Comparison of ENCODE assay signal across 11 mouse cellular contexts in genomic region chr4:7363508-7363907, GRCm38 (mm10).
"Had no signal": no experiment of that assay in that cellular context is flagged by ENCODE, and none has a peak within 500 bp of the region (broad histone marks: within the 10 kb centered on the region; RNA-seq: fewer than 3 reads in every experiment).

No protein-coding gene starts in this region.

- H3K36me3 ChIP-seq: limb, embryonic 13.5 days; midbrain, embryonic 10.5 days; midbrain, embryonic 15.5 days had no signal

- H3K27me3 ChIP-seq: limb, embryonic 13.5 days; midbrain, embryonic 15.5 days had no signal

- H3K27ac ChIP-seq: layer of hippocampus, adult 2 months; limb, embryonic 13.5 days; liver, embryonic 14.5 days; midbrain, embryonic 10.5 days; midbrain, embryonic 15.5 days had no signal

- DNase-seq: kidney, adult 8-10 months; kidney, postnatal 10 days; kidney, postnatal 4 days; left cerebral cortex, postnatal 4 days; lung, adult 18-20 months; right cerebral cortex, postnatal 14 days had no signal

- H3K4me1 ChIP-seq: limb, embryonic 13.5 days had no signal

- H3K4me3 ChIP-seq: layer of hippocampus, adult 2 months; limb, embryonic 13.5 days; midbrain, embryonic 10.5 days; midbrain, embryonic 15.5 days had no signal
